Mouse (Mus musculus): ENCODE results near the gene Lamc2. TPM values are rescaled to one million over a fixed set of nuclear protein-coding genes. Genes with fewer than 3 reads are reported as not detected.

Lamc2 gene
- total RNA-seq, 2 experiments from 2014 or later = 0.96 to 2.3 TPM

Other genes with a start within 250 kb of the Lamc2 start
- 100 to 1,000 TPM; 124 to 128 TPM for gene Nmnat2, start 231.5 kb downstream of the Lamc2 start, total RNA-seq (2021)
- gene Lamc1, start 146.3 kb upstream of the Lamc2 start, total RNA-seq (2021) = 10 to 100 TPM; 30.8 to 31.8 TPM
- 1 to 10 TPM; 2.8 to 5.3 TPM for gene Shcbp1l, start 238.7 kb upstream of the Lamc2 start, total RNA-seq (2021)

Data from layer of hippocampus, postnatal 25 days (tissue).